Mouse (Mus musculus) liver, embryonic 16.5 days (tissue): ENCODE data around the gene Esrrg. TPM values are rescaled to one million over a fixed set of nuclear protein-coding genes. Genes with fewer than 3 reads are reported as not detected.

Source experiments
- ATAC-seq: fragments of 200-750 bp; cut with Nextera tagmentation; 2 replicates; pipeline ENCODE4 v1.8.0; 2017; ENCODE audit warnings: low read depth, mild to moderate bottlenecking, moderate number of reproducible peaks, moderate library complexity
- H3K27ac ChIP-seq: fragments of 300-500 bp; sonication (generic); 2 replicates; pipeline ENCODE4 v1.5.1; 2014; ENCODE audit warnings: mild to moderate bottlenecking, low read length
- H3K27me3 ChIP-seq: fragments of 300-500 bp; sonication (generic); 2 replicates; pipeline ENCODE4 v1.6.1; 2014; ENCODE audit warnings: low read depth, low read length, mixed read lengths; ENCODE audit not compliant: control insufficient read depth, insufficient read depth
- H3K36me3 ChIP-seq: fragments of 300-500 bp; sonication (generic); 2 replicates; pipeline ENCODE4 v1.6.1; 2014; ENCODE audit warnings: mild to moderate bottlenecking; ENCODE audit not compliant: control insufficient read depth, insufficient read depth
- H3K4me1 ChIP-seq: fragments of 300-500 bp; sonication (generic); 2 replicates; pipeline ENCODE4 v1.6.1; 2014; ENCODE audit warnings: low read depth, low read length, mixed read lengths; ENCODE audit not compliant: control insufficient read depth
- H3K4me2 ChIP-seq: fragments of 300-500 bp; sonication (generic); 2 replicates; pipeline ENCODE4 v1.6.1; 2014; ENCODE audit warnings: low read depth, low read length, mixed read lengths
- H3K4me3 ChIP-seq: fragments of 300-500 bp; sonication (generic); 2 replicates; pipeline ENCODE4 v1.5.1; 2014; ENCODE audit warnings: low read depth, mild to moderate bottlenecking, low read length
- H3K9ac ChIP-seq: fragments of 300-500 bp; sonication (generic); 2 replicates; pipeline ENCODE4 v1.6.1; 2014; ENCODE audit warnings: low read depth, low read length
- H3K9me3 ChIP-seq: fragments of 300-500 bp; sonication (generic); replicated peaks from 2 replicates; pipeline ENCODE4 v1.6.1; 2016; ENCODE audit warnings: low read length; ENCODE audit not compliant: control insufficient read depth
- WGBS: fragments of 180-500 bp; shearing (Covaris S2); extraction: QIAGEN DNeasy Blood & Tissue Kit; methylation state at CpG from one replicate; pipeline ENCODE4 v1.1.7; 2014; ENCODE audit not compliant: insufficient replicate concordance; 5-methylcytosine and 5-hydroxymethylcytosine counted together
- polyA plus RNA-seq: library from polyadenylated mRNA; unstranded; fragments of >200 nt; fragmentation: Nextera tagmentation; extraction: Ambion mirVana; gene quantifications from 2 replicates; pipeline ENCODE4 v1.2.1, GENCODE M21; 2015

Esrrg gene
- polyA plus RNA-seq: 0.13 and 0.19 TPM in 2 replicates

DNA sequence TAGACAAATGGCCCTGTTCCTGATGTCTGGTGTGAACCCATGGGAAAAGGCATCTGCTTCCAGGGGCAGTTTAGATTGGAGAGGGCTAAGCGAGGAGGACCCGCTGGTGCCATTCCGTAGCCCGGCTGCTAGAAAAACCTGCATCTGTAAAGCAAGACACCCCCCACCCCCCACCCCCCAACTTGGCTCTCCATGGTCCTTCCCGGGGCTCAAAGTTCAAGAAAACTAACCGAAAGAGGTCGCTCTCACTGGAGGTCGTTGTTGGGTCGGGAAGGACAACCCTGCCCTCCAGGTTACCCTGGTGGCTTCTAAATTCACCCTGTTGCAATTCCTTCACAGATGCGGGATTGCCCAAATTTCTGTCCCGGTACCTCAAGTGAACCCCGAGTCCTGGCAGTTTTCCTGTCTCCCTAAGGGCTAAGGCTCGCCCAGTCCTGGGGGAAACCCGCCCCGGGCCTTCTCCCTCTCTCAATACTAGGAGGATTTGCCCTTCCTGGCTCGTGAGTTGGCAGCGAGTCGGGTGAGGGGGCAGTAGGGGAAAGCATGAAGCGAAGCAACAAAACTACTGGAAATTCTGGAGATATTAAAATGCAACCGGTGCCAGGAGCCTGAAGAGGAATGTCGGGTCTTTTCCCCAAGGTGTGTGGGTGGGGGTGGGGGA is at the start of gene Esrrg:
Esrrg (plus strand) TSS at position 531 of the 661 bp plus-strand sequence.
- Histone ChIP-seq H3K9ac (no peak within 1 kb of the TSS), H3K4me2 (peak within 1 kb of the TSS; percentile 55), H3K36me3 (no peaks in the 10 kb centered on the region), H3K4me1 (no peaks in the 10 kb centered on the region; the same call in 1 of the 2 replicates), H3K9me3 (no peaks in the 10 kb centered on the region), H3K27ac (no peak within 1 kb of the TSS), H3K4me3 (peak within 1 kb of the TSS; percentile 48), H3K27me3 (peaks cover 78% of the 10 kb centered on the region)
- whole genome bisulfite sequencing: 2% methylated on average over 21 of the region's 21 CpGs
- no peak for ATAC-seq

DNA sequence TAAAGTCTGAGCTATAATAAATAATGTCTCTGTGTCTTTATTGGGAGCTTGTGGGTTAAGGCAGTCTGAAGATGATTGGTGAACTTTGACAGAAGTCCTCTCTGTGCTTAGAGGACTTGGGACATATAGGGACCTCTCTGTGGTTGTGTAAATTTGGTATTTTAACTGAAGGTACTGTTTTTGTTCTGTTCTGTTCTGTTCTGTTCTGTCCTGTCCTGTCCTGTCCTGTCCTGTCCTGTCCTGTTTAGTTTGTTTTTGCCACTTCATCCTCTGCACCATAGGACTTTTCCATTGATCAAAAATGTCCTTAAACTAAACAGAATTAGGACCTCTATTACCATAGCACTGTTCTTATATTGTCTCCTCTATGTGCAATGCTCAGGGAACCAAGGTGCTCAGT is 24.6 kb upstream of the Esrrg start:
- Histone ChIP-seq H3K27me3 (no peaks in the 10 kb centered on the region), H3K4me3 (no peak overlapping the region), H3K9me3 (no peaks in the 10 kb centered on the region), H3K36me3 (no peaks in the 10 kb centered on the region), H3K9ac (no peak overlapping the region), H3K4me1 (no peaks in the 10 kb centered on the region), H3K4me2 (no peak overlapping the region), H3K27ac (no peak overlapping the region)
- ATAC-seq: no peak

DNA sequence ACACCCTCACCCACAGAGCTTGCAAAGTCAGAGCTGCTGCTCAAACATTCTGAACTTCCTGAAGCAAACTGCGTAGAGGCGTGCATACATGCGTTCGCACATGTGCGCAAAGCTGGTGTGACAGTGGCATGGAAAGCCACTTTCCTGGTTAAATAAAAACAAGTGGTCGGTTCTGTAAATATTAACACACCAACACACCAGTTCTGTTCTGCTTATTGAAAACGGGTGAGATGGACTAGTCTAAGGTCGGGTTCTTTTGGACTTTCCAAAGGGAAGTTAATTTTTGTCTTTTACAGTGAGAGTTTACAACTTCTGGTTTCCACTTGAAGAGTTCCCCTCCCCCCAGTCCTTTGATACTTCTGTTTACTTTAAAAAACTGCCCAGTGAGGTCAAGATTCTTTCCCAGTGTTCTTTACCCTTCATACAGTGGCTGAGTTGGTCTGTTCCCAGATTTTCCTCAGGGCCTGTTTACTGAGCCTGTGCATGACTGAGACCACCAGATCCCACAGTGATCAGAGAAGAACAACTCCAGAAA is 22.0 kb upstream of the Esrrg start:
- H3K27me3 ChIP-seq: no peaks in the 10 kb centered on the region
- 61% methylated on average over 8 of the region's 8 CpGs for WGBS
- no peaks in the 10 kb centered on the region for H3K4me1 ChIP-seq
- no peak overlapping the region for H3K9ac ChIP-seq
- no peak overlapping the region for H3K4me2 ChIP-seq
- ATAC-seq: no peak
- H3K36me3 ChIP-seq: no peaks in the 10 kb centered on the region
- no peak overlapping the region for H3K27ac ChIP-seq
- no peaks in the 10 kb centered on the region for H3K9me3 ChIP-seq
- H3K4me3 ChIP-seq: no peak overlapping the region

DNA sequence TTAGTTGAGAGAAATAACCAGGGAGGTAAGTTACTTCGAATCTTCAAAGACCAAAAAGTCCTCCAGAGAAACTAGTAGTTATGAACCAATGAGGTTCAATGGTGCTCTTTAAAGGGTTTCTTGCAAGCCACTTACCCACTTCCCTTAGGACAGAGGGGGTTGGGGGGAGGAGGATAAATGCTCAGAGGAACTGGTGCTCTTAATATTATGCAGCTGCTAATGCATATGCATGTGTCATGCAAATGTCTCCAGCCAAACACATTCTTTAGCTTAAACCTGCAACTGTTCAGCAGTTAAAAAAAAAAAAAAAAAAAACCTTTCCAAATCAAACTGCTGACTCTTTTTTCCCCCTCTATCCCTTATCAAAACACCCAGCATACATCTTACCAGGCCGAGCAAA is 5.6 kb upstream of the Esrrg start:
- H3K9ac ChIP-seq: no peak overlapping the region
- H3K27ac ChIP-seq: no peak overlapping the region
- no peak for ATAC-seq
- H3K9me3 ChIP-seq: no peaks in the 10 kb centered on the region; the same call in 1 of the 2 replicates
- 38% methylated on average over 2 of the region's 2 CpGs for WGBS
- H3K4me1 ChIP-seq: no peaks in the 10 kb centered on the region
- H3K27me3 ChIP-seq: peaks cover 45% of the 10 kb centered on the region
- H3K4me2 ChIP-seq: no peak overlapping the region
- no peak overlapping the region for H3K4me3 ChIP-seq
- no peaks in the 10 kb centered on the region for H3K36me3 ChIP-seq

DNA sequence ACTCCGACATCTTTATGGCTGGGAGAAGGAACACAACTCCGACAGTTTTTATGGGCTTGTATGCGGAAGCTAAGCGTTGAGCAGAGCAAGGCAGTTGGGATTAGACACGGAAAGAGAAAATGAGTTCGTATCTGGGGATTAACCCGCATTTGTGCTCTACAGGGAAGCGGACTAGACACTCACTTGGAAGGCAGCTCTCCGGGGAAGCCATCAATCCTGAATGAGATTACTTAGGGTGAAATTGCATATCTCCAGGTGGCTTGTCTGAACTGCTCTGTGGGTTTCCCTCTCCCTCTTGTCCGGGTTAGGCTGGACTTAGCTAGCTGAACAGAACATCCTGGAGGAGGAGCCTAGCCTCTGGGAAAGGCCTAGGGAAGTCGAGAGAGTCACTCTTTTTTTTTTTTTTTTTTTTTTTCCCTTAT is 4.5 kb upstream of the Esrrg start:
- Histone ChIP-seq H3K27ac (no peak overlapping the region), H3K4me1 (no peaks in the 10 kb centered on the region; the same call in 1 of the 2 replicates), H3K9ac (no peak overlapping the region), H3K4me2 (no peak overlapping the region), H3K9me3 (no peaks in the 10 kb centered on the region; the same call in 1 of the 2 replicates), H3K36me3 (no peaks in the 10 kb centered on the region), H3K27me3 (peaks cover 57% of the 10 kb centered on the region), H3K4me3 (no peak overlapping the region)
- no peak for ATAC-seq
- 3% methylated on average over 11 of the region's 11 CpGs for WGBS

DNA sequence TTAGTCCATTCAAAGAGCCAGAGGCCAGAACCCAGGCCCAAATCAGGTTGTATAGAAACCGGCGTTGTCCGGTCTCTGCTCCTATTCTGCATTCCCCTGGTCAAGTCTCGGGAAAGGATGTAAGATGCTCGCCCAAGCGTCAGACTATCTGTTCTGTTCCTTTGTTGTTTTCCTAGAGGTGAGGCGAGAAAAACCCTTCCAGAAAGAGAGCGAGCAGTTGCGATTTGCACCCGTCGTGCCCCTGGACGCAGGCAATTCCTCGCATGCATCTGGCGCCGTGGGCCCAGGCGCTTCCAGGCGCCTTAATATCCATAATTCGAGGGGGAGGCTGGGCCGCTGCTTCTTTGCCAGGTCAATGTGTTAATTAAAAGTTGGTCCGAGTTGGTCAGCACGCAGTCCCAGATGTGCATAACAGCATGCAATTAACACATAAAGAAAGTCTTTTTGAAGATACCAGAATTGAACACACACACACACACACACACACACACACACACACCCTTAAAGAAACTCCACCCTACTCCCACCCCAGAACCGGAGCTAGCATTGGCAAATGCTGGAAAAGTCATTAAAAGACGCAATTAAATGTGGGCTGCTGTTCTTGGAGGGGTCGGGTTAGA is 3.8 kb upstream of the Esrrg start:
- H3K4me1 ChIP-seq: no peaks in the 10 kb centered on the region; the same call in 1 of the 2 replicates
- H3K36me3 ChIP-seq: no peaks in the 10 kb centered on the region
- no peak for ATAC-seq
- no peak overlapping the region for H3K4me2 ChIP-seq
- no peak overlapping the region for H3K27ac ChIP-seq
- peaks cover 64% of the 10 kb centered on the region for H3K27me3 ChIP-seq
- WGBS: 9% methylated on average over 24 of the region's 24 CpGs
- no peaks in the 10 kb centered on the region; the same call in 1 of the 2 replicates for H3K9me3 ChIP-seq
- no peak overlapping the region for H3K9ac ChIP-seq
- H3K4me3 ChIP-seq: no peak overlapping the region

DNA sequence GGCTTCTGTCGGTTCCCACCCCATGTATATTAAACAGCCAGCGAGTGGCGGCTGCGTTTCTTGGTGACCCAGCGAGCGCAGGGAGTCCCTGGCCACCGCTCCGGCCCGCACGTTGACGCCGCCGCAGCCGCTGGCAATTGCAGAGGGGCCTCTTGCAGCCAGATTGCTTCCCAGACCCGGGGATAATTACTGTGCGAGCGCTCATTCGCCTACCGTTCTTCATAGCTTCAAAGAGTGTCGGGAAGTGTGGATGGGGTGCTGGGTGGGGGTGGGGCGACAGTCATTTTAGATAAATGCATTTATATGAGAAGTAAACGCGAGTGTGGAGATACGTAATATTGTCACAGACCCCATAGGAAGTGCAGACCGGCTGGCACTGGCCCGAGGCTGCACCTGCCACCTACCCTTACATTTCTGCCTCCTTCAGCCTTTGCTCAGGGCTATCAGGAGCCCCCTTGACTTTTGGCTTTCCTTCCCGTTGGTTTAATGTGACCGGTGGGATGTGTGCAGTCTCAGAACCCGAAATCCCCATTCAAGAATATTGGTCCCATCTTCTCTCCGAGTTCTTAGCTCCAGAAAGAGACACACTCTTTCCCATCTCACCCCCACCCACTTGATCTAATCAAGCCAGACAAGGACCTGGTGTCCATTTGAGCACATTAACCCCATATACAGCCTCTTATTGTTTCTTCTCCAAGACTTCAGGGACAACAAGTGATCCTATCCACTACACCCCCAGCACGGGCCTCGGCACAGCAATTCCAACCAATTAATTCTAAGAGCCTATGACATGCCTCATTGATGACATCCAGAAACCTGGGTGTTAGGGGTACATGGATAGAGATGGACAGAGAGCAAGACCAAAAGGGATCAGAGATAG is 3.0 kb upstream of the Esrrg start:
- Histone ChIP-seq H3K4me3 (no peak overlapping the region), H3K4me1 (no peaks in the 10 kb centered on the region; the same call in 1 of the 2 replicates), H3K27ac (no peak overlapping the region), H3K36me3 (no peaks in the 10 kb centered on the region), H3K27me3 (peaks cover 72% of the 10 kb centered on the region), H3K4me2 (no peak overlapping the region), H3K9me3 (no peaks in the 10 kb centered on the region; the same call in 1 of the 2 replicates), H3K9ac (no peak overlapping the region)
- 3% methylated on average over 32 of the region's 32 CpGs for WGBS
- ATAC-seq: no peak

DNA sequence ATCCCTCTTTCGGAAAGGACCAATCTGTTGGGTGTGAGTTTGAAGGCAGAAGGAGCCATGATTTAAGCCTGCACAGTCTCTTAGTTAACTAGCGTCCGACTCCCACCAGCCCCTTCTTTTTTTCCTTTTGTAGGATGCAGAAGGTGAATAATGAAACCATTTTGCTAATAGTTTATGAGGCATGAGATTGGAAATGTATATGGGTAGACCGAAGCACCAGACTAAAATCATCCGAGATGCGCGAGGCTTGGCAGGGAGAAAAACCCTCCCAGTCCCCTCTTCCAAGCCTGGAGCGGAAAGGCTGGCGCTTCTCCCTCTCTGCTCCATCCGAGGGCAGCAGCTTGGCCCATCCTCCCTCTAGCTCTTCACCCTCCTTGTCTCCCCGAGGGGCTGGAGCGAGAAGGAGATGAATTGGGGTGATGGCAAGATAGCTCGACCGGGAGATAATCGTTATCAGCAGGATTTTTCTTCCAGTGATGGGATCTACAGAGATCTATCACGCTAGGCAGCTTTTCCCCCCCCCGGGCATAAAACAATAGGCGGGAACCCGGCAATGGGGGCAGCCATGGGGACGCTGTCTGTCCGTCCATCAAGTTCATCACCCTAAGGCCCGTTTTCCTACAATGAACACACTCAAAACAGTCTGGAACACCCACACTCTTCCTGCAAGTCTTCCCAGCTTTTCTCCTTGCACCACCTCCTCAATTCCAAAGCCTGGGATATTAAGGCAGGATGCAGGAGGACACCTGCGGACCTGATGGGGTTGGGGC is 2.1 kb upstream of the Esrrg start:
- Histone ChIP-seq H3K4me1 (no peaks in the 10 kb centered on the region; the same call in 1 of the 2 replicates), H3K27me3 (peaks cover 80% of the 10 kb centered on the region)

More for the DNA sequence above, 2.1 kb upstream of the Esrrg start:
- no peak overlapping the region for H3K4me2 ChIP-seq
- H3K27ac ChIP-seq: no peak overlapping the region
- H3K36me3 ChIP-seq: no peaks in the 10 kb centered on the region
- H3K4me3 ChIP-seq: no peak overlapping the region
- H3K9ac ChIP-seq: no peak overlapping the region
- 5% methylated on average over 23 of the region's 23 CpGs for WGBS
- ATAC-seq: no peak
- H3K9me3 ChIP-seq: no peaks in the 10 kb centered on the region
